Mouse (Mus musculus): Measurements from ENCODE around the gene Fam207a.

Fam207a gene

GRCm38 (mm10) chr10:77515385-77516348 is at the start of gene Fam207a:
TSS of gene Fam207a (minus strand) at chr10:77515785.
- DNase-seq (ENCODE audit: low read depth) = peak; percentile 98

- DNase-seq (ENCODE audit: low read depth) = no peak
Observed at GRCm38 (mm10) chr10:77565005-77565404, 49.4 kb upstream of the Fam207a start.

GRCm38 (mm10) chr10:77561508-77561907 is 45.9 kb upstream of the Fam207a start:
- no peak for DNase-seq (ENCODE audit: low read depth)

GRCm38 (mm10) chr10:77560830-77561229 is 45.2 kb upstream of the Fam207a start:
- DNase-seq (ENCODE audit: low read depth) = no peak

- no peak for DNase-seq (ENCODE audit: low read depth)
Observed at GRCm38 (mm10) chr10:77560090-77560489, 44.5 kb upstream of the Fam207a start.

GRCm38 (mm10) chr10:77557641-77558040 is 42.1 kb upstream of the Fam207a start:
- DNase-seq (ENCODE audit: low read depth) = no peak

GRCm38 (mm10) chr10:77556631-77557030 is 41.0 kb upstream of the Fam207a start:
- DNase-seq (ENCODE audit: low read depth) = no peak

GRCm38 (mm10) chr10:77554918-77555317 is 39.3 kb upstream of the Fam207a start:
- no peak for DNase-seq (ENCODE audit: low read depth)

- DNase-seq (ENCODE audit: low read depth) = no peak
Observed at GRCm38 (mm10) chr10:77553285-77553684, 37.7 kb upstream of the Fam207a start.

GRCm38 (mm10) chr10:77552162-77552561 is 36.6 kb upstream of the Fam207a start:
- no peak for DNase-seq (ENCODE audit: low read depth)

GRCm38 (mm10) chr10:77550874-77551273 is 35.3 kb upstream of the Fam207a start:
- no peak for DNase-seq (ENCODE audit: low read depth)

GRCm38 (mm10) chr10:77548576-77548975 is 33.0 kb upstream of the Fam207a start:
- DNase-seq (ENCODE audit: low read depth) = no peak

GRCm38 (mm10) chr10:77544916-77545315 is 29.3 kb upstream of the Fam207a start:
- DNase-seq (ENCODE audit: low read depth) = no peak

- peak; percentile 83 for DNase-seq (ENCODE audit: low read depth)
Observed at GRCm38 (mm10) chr10:77543226-77543625, 27.6 kb upstream of the Fam207a start.

GRCm38 (mm10) chr10:77541864-77542666 is 26.5 kb upstream of the Fam207a start:
- DNase-seq (ENCODE audit: low read depth) = no peak

- no peak for DNase-seq (ENCODE audit: low read depth)
Observed at GRCm38 (mm10) chr10:77540576-77541102, 25.1 kb upstream of the Fam207a start.

GRCm38 (mm10) chr10:77539320-77539945 is 23.8 kb upstream of the Fam207a start:
- DNase-seq (ENCODE audit: low read depth) = peak; percentile 44

- DNase-seq (ENCODE audit: low read depth) = peak; percentile 84
Observed at GRCm38 (mm10) chr10:77537215-77538209, 21.9 kb upstream of the Fam207a start.

GRCm38 (mm10) chr10:77536727-77537126 is 21.1 kb upstream of the Fam207a start:
- peak; percentile 78 for DNase-seq (ENCODE audit: low read depth)

GRCm38 (mm10) chr10:77532020-77532413 is 16.4 kb upstream of the Fam207a start:
- DNase-seq (ENCODE audit: low read depth) = no peak
